Mouse (Mus musculus) intestine, embryonic 15.5 days (tissue): ENCODE measurements around the gene H2-Q7. TPM values are rescaled to one million over a fixed set of nuclear protein-coding genes. Genes with fewer than 3 reads are reported as not detected.
"Not testable (repeated sequence)": the region's sequence is repeated elsewhere in the genome, so short reads cannot be mapped to it uniquely, and the experiment has no call there.

ENCODE experiments used
- ATAC-seq: fragments of 200-750 bp; cut with Nextera tagmentation; 2 replicates; pipeline ENCODE4 v1.8.0; 2017; ENCODE audit warnings: moderate TSS enrichment, moderate library complexity
- H3K27ac ChIP-seq: fragments of 300-500 bp; sonication (generic); 2 replicates; pipeline ENCODE4 v1.5.1; 2015; ENCODE audit warnings: mild to moderate bottlenecking, inconsistent platforms
- H3K27me3 ChIP-seq: fragments of 300-500 bp; sonication (generic); replicated peaks from 2 replicates; pipeline ENCODE4 v1.6.1; 2015; ENCODE audit warnings: inconsistent platforms
- H3K36me3 ChIP-seq: fragments of 300-500 bp; sonication (generic); 2 replicates; pipeline ENCODE4 v1.6.1; 2015; ENCODE audit warnings: inconsistent platforms
- H3K4me1 ChIP-seq: fragments of 300-500 bp; sonication (generic); replicated peaks from 2 replicates; pipeline ENCODE4 v1.6.1; 2015; ENCODE audit warnings: inconsistent platforms
- H3K4me2 ChIP-seq: fragments of 300-500 bp; sonication (generic); replicated peaks from 2 replicates; pipeline ENCODE4 v1.6.1; 2015; ENCODE audit warnings: mild to moderate bottlenecking, inconsistent platforms
- H3K4me3 ChIP-seq: fragments of 300-500 bp; sonication (generic); replicated peaks from 2 replicates; pipeline ENCODE4 v1.5.1; 2015; ENCODE audit warnings: inconsistent platforms
- H3K9ac ChIP-seq: fragments of 300-500 bp; sonication (generic); 2 replicates; pipeline ENCODE4 v1.6.1; 2015; ENCODE audit warnings: inconsistent platforms
- H3K9me3 ChIP-seq: fragments of 300-500 bp; sonication (generic); 2 replicates; pipeline ENCODE4 v1.6.1; 2016; ENCODE audit warnings: inconsistent platforms
- WGBS: fragments of 180-500 bp; shearing (Covaris S2); methylation state at CpG from one replicate; pipeline ENCODE4 v1.1.7; 2015; 5-methylcytosine and 5-hydroxymethylcytosine counted together
- polyA plus RNA-seq: library from polyadenylated mRNA; unstranded; fragments of >200 nt; fragmentation: Nextera tagmentation; extraction: Ambion mirVana; gene quantifications from 2 replicates; pipeline ENCODE4 v1.2.1, GENCODE M21; 2015

Gene H2-Q7
- polyA plus RNA-seq: 6.5 and 6.7 TPM in 2 replicates

DNA sequence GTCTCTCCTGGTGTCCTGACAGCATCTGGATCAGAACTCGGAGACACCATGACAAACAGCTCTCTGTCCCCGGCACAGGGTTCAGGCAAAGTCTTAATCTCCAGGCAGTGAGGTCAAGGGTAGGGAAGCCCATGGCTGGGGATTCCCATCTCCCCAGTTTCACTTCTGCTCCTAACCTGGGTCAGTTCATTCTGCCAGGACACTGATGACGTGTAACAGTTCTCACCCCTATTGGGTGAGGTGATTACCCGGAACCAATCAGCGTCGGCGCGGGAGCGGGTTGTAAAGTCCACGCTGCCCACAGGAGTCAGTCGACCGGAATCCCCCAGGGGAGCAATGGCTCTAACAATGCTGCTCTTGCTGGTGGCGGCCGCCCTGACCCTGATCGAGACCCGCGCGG is at the start of gene H2-Q7:
Gene H2-Q7 (plus strand): TSS at position 271 of the 400 bp plus-strand sequence.
- ATAC-seq: peak; percentile 94
- H3K27ac ChIP-seq, H3K9me3 ChIP-seq, H3K4me1 ChIP-seq, H3K36me3 ChIP-seq: not testable (repeated sequence)
- peak within 1 kb of the TSS; percentile 54 for H3K9ac ChIP-seq
- H3K4me2 ChIP-seq: peak within 1 kb of the TSS; percentile 99
- WGBS: 4% methylated on average over 18 of the region's 18 CpGs
- H3K27me3 ChIP-seq: peaks cover 13% of the 10 kb centered on the region
- H3K4me3 ChIP-seq: peak within 1 kb of the TSS; percentile 52

DNA sequence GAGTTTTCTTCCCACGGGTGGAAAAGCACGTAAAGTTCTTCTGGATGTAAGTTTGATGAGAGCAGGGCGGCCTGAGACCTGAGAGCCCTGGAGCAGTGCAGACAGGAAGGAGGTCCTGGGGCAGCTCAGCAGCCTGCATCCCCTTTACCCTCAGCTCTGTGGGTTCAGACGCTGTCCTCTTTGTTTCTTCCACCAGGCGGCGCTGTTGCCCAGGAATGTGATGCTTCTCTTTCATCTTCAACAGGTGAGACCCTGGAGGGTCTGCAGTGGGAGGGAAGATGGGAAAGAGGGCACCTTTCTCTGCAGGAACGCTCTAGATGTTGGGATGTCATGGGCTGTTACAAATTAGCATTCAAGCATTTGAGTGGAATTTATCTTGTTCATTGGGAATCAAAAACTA is 49.2 kb upstream of the H2-Q7 start:
- H3K4me3 ChIP-seq, H3K36me3 ChIP-seq: not testable (repeated sequence)
- 5% methylated on average over 7 of the region's 7 CpGs for WGBS

DNA sequence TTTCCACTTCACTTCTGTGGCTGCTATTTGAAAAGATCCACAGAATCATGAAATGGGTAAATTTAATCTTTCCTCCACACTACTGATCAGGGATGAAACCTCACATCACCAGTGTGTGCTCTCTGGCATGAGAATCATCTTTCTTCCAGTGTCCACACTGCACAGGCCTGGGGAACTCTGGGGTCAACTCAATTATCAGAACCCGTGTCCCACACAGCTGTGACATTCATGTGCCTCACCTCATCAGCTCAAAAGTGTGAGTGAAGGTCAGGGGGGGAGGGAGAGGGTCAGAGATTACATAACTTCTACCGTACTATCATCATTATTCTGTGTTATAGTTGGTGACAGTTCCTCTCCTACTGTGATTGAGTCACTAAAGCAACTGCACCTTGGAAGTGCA is 46.3 kb upstream of the H2-Q7 start:
- H3K4me3 ChIP-seq, H3K27ac ChIP-seq, H3K27me3 ChIP-seq, H3K9ac ChIP-seq, H3K4me2 ChIP-seq, ATAC-seq, H3K36me3 ChIP-seq, H3K9me3 ChIP-seq, H3K4me1 ChIP-seq: not testable (repeated sequence)
- WGBS: 71% methylated on average over 2 of the region's 2 CpGs

More for the DNA sequence above, 49.2 kb upstream of the H2-Q7 start:
- not testable (repeated sequence) for H3K9ac ChIP-seq, H3K4me1 ChIP-seq, H3K9me3 ChIP-seq, H3K4me2 ChIP-seq, H3K27ac ChIP-seq, H3K27me3 ChIP-seq, ATAC-seq

DNA sequence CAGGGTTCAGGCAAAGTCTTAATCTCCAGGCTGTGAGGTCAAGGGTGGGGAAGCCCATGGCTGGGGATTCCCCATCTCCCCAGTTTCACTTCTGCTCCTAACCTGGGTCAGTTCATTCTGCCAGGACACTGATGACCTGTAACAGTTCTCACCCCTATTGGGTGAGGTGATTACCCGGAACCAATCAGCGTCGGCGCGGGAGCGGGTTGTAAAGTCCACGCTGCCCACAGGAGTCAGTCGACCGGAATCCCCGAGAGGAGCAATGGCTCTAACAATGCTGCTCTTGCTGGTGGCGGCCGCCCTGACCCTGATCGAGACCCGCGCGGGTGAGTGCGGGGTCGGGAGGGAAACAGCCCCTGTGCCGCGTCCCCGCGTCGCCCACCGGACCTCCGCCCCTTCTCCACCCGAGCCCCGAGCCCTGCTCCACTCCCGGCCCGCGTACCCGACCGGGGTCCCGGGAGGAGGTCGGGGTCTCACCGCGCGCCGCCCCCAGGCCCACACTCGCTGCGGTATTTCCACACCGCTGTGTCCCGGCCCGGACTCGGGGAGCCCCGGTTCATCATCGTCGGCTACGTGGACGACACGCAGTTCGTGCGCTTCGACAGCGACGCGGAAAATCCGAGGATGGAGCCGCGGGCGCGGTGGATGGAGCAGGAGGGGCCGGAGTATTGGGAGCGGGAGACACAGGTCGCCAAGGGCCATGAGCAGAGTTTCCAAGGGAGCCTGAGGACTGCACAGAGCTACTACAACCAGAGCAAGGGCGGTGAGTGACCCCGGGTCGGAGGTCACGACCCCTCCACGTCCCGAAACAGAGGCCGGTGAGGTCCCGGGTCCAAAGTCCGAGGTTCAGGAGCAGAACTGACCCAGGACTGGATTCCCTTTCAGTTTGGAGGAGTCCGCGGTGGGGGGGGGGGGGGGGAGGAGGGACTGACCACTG is 44.8 kb upstream of the H2-Q7 start:
- H3K4me1 ChIP-seq, H3K9me3 ChIP-seq, H3K36me3 ChIP-seq, H3K9ac ChIP-seq, H3K27ac ChIP-seq, H3K27me3 ChIP-seq: not testable (repeated sequence)
- 4% methylated on average over 61 of the region's 75 CpGs for whole genome bisulfite sequencing
- peak overlapping the region; percentile 57 for H3K4me2 ChIP-seq
- ATAC-seq: peak; percentile 93
- H3K4me3 ChIP-seq: peak overlapping the region; percentile 22; the same call in 1 of the 2 replicates

DNA sequence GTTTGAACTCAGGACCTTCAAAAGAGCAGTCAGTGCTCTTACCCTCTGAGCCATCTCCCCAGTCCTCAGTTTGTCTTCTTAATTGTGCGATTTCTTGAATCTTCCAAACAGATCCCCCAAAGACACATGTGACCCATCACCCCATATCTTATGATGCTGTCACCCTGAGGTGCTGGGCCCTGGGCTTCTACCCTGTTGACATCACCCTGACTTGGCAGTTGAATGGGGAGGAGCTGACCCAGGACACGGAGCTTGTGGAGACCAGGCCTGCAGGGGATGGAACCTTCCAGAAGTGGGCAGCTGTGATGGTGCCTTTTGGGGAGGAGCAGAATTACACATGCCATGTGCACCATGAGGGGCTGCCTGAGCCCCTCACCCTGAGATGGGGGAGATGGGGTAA is 42.0 kb upstream of the H2-Q7 start:
- H3K27ac ChIP-seq, H3K36me3 ChIP-seq, H3K27me3 ChIP-seq, H3K4me1 ChIP-seq, H3K4me2 ChIP-seq, H3K9ac ChIP-seq, ATAC-seq, H3K4me3 ChIP-seq, H3K9me3 ChIP-seq: not testable (repeated sequence)
- 81% methylated on average over 2 of the region's 2 CpGs for WGBS

DNA sequence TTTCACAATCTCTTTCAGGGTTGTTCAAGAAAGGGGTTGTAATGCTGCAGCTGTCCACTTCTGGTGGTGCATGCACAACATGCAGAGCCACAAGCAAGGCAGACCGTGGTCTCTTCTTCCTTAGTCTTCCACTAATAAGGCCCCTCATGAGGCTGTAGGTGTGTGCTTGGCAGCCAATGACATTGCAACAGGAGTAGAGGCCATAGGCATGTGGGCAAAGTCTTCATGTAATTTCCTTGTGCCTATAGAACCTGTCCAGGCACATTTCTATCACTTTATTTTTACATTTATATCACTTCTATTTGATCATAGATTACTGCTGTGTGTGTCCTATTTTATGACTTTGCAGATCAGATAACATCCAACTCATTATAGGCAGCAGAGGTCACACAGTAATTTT is 25.9 kb upstream of the H2-Q7 start:
- H3K27ac ChIP-seq, H3K36me3 ChIP-seq, H3K27me3 ChIP-seq, H3K4me1 ChIP-seq, H3K4me2 ChIP-seq, H3K4me3 ChIP-seq, H3K9me3 ChIP-seq, H3K9ac ChIP-seq: not testable (repeated sequence)
- ATAC-seq: peak; percentile 73
- no CpG with 5 or more reads among the region's 1 CpGs for WGBS

DNA sequence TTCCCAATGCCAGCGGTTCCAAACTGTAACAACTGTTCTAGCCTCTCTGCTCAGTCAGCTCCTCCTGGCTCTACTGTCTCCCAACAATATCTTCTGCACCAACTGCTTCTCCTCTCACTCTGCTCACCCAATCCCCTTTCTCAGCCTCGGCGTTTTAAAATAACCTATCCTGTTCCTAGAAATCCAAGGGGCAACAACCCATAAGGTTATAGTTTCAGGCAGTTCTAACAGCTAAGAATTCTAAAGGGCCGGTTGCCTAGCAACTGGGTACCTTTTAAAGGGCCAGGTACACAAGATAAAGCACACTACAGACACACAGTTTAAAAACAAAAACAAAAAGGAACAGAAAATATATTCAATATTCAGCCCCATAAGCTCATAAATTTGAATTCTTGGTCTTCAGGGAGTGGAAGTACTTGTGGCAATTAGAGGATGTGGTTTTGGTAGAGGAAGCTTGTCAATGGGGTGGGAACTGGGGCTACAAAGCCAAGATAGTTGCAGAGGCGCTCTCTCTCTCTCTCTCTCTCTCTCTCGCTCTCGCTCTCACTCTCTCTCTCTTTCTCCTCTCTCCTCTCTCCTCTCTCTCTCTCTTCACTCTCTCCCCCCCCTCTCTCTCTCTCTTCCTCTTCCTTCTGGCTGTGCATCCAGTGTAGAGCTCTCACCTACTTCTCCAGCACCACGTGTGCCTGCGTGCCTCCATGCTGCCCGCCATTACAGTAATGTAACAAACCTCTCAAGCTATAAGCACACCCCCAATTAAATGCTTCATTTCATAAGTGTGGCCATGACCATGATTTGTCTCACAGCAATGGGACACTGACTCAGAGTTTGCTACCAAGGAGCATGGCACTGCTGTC is 23.5 kb upstream of the H2-Q7 start:
- ATAC-seq, H3K36me3 ChIP-seq, H3K27me3 ChIP-seq, H3K4me3 ChIP-seq, H3K9me3 ChIP-seq, H3K4me2 ChIP-seq, H3K4me1 ChIP-seq, H3K27ac ChIP-seq, H3K9ac ChIP-seq: not testable (repeated sequence)
- 60% methylated on average over 3 of the region's 10 CpGs for WGBS

DNA sequence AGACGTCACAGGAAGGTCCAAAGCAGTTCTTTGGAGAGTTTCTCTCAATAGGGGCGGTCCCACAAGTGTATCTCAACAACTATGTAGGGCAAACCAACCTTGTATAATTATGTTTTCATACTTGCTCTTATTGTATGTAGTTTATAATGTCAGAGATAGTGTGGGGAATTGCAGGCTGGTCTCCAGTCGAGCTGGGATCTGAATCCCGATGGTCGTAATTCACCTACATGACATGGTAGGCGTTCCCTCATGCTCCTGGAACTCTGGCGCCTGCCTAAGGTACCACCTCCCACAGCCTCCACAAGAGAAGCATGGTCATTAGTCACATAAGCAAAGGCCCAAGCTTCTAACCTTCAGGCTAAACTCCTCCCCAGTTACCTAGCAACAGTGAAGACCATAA is 20.2 kb upstream of the H2-Q7 start:
- no peaks in the 10 kb centered on the region for H3K4me1 ChIP-seq
- WGBS: 56% methylated on average over 7 of the region's 7 CpGs
- H3K36me3 ChIP-seq: no peaks in the 10 kb centered on the region
- ATAC-seq: no peak
- no peak overlapping the region for H3K4me3 ChIP-seq
- H3K27me3 ChIP-seq: no peaks in the 10 kb centered on the region
- H3K27ac ChIP-seq: no peak overlapping the region
- no peaks in the 10 kb centered on the region for H3K9me3 ChIP-seq
- no peak overlapping the region for H3K4me2 ChIP-seq
- H3K9ac ChIP-seq: no peak overlapping the region

DNA sequence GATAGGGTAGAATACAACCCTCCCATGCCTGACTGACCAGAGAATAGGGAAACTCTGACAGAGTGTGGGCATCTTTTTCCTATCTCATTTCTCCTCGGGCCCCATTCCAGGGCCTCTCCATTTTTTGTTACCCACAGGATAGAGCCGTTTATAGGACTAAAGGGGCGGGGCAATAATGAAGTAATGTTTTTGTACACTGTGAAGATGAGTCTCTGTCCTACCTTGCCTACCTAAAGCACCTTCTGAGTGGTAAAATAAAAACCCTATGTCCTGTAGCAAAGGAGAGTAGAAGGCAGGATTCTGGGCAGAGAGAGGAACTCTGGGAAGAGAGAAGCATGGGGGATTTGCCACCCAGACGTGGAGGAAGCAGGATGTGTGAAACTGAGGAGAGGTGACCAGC is 19.4 kb upstream of the H2-Q7 start:
- 58% methylated on average over 4 of the region's 4 CpGs for WGBS

DNA sequence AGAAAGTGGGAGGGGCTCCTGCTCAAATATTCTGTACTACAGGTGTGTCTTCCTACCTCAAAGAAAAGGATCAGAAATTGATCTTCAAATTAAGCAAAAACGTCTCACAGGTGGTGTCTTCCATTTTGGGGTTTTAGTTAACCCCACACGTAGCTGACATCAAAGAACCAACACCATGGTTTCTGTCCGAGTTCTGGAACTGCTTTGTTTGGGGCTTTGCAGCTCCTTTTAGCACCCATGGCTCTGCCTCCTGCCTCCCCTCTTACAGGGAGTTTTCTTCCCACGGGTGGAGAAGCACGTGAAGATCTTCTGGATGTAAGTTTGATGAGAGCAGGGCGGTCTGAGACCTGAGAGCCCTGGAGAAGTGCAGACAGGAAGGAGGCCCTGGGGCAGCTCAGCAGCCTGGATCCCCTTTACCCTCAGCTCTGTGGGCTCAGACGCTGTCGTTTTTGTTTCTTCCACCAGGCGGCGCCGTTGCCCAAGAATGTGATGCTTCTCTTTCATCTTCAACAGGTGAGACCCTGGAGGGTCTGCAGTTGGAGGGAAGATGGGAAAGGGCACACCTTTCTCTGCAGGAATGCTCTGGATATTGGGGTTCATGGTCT is 18.6 kb upstream of the H2-Q7 start:
- H3K9ac ChIP-seq, H3K27ac ChIP-seq, H3K4me3 ChIP-seq, H3K36me3 ChIP-seq, ATAC-seq, H3K4me1 ChIP-seq, H3K9me3 ChIP-seq, H3K4me2 ChIP-seq, H3K27me3 ChIP-seq: not testable (repeated sequence)
- 16% methylated on average over 11 of the region's 11 CpGs for WGBS

More for the DNA sequence above, 19.4 kb upstream of the H2-Q7 start:
- H3K27ac ChIP-seq, H3K9me3 ChIP-seq, H3K27me3 ChIP-seq, H3K4me1 ChIP-seq, H3K9ac ChIP-seq, H3K36me3 ChIP-seq, H3K4me2 ChIP-seq, H3K4me3 ChIP-seq: not testable (repeated sequence)
- ATAC-seq: 0 out of 2 replicates have a peak, but pooled peaks have one; percentile 16

DNA sequence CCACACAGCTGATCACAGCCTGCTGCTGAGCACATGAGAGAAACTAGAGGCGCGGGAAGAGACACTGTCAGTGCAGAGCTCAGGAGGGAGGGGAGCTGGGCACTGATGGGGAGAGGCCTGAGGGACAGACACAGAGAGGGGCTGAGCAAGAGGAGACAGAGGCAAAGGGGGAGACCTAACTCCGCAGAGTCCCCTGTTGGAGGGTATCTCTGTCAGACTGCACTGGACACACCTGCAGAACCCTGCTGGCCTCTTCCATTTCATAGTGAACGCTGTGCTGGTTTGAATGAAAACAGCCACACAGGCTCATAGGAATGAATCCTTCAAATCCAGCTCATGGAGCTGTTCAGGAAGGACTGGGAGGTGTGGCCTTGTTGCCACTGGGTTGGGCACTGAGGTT is 17.6 kb upstream of the H2-Q7 start:
- 93% methylated on average over 4 of the region's 4 CpGs for WGBS
- ATAC-seq: not testable (repeated sequence)

DNA sequence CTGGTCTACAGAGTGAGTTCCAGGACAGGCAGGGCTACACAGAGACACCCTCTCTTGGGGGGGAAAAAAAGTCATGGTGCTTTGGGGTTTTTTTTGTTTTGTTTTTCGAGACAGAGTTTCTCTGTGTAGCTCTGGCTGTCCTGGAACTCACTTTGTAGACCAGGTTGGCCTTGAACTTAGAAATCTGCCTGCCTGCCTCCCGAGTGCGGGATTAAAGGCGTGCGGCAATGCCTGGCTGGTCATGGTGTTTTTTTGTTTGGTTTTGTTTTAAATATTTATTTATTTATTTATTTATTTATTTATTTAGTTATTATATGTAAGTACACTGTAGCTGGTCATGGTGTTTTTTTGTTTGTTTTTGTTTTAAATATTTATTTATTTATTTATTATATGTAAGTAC is 16.6 kb upstream of the H2-Q7 start:
- WGBS: 90% methylated on average over 5 of the region's 5 CpGs
- H3K4me2 ChIP-seq, H3K4me1 ChIP-seq, ATAC-seq, H3K9me3 ChIP-seq, H3K36me3 ChIP-seq, H3K4me3 ChIP-seq, H3K9ac ChIP-seq, H3K27ac ChIP-seq: not testable (repeated sequence)
- peaks cover 16% of the 10 kb centered on the region for H3K27me3 ChIP-seq

More for the DNA sequence above, 17.6 kb upstream of the H2-Q7 start:
- H3K27ac ChIP-seq, H3K36me3 ChIP-seq, H3K9ac ChIP-seq, H3K9me3 ChIP-seq, H3K4me2 ChIP-seq, H3K4me1 ChIP-seq, H3K4me3 ChIP-seq: not testable (repeated sequence)
- H3K27me3 ChIP-seq: peaks cover 15% of the 10 kb centered on the region
